Mouse (Mus musculus) heart, embryonic 10.5 days (tissue): ENCODE results near the gene Rbm28. TPM values are rescaled to one million over a fixed set of nuclear protein-coding genes. Genes with fewer than 3 reads are reported as not detected.
A peak's percentile ranks its signal among the peaks of the same experiment; 100 is the strongest.

ENCODE experiments used
- DNase-seq: peaks from one replicate; pipeline ENCODE4 v3.0.0-alpha.2; 2017; ENCODE audit warnings: low spot score
- H3K27ac ChIP-seq: fragments of 300-500 bp; sonication (generic); 2 replicates; pipeline ENCODE4 v1.5.1; 2016; ENCODE audit warnings: mild to moderate bottlenecking
- H3K27me3 ChIP-seq: fragments of 300-500 bp; sonication (generic); 2 replicates; pipeline ENCODE4 v1.6.1; 2016; ENCODE audit warnings: mild to moderate bottlenecking; ENCODE audit not compliant: poor library complexity, insufficient read depth, severe bottlenecking
- H3K36me3 ChIP-seq: fragments of 300-500 bp; sonication (generic); 2 replicates; pipeline ENCODE4 v1.6.1; 2016; ENCODE audit warnings: mild to moderate bottlenecking, moderate library complexity
- H3K4me1 ChIP-seq: fragments of 300-500 bp; sonication (generic); 2 replicates; pipeline ENCODE4 v1.6.1; 2016; ENCODE audit warnings: mild to moderate bottlenecking
- H3K4me3 ChIP-seq: fragments of 300-500 bp; sonication (generic); 2 replicates; pipeline ENCODE4 v1.5.1; 2016; ENCODE audit warnings: mild to moderate bottlenecking, moderate library complexity
- H3K9me3 ChIP-seq: fragments of 300-500 bp; sonication (generic); 2 replicates; pipeline ENCODE4 v1.6.1; 2016; ENCODE audit warnings: mild to moderate bottlenecking, moderate library complexity
- WGBS: fragments of 180-500 bp; shearing (Covaris S2); methylation state at CpG from one replicate; pipeline ENCODE4 v1.1.7; 2016; 5-methylcytosine and 5-hydroxymethylcytosine counted together
- polyA plus RNA-seq: library from polyadenylated mRNA; unstranded; fragments of >200 nt; fragmentation: Nextera tagmentation; extraction: Ambion mirVana; gene quantifications from 2 replicates; pipeline ENCODE4 v1.2.1, GENCODE M21; 2016

The Rbm28 gene
- polyA plus RNA-seq, 1 experiment from 2014 or later: 44.4 TPM

GRCm38 (mm10) chr6:29203096-29203495, 38.3 kb upstream of the Rbm28 start:
- no peak overlapping the region for H3K27ac ChIP-seq
- peak; percentile 60 for DNase-seq
- H3K9me3 ChIP-seq: no peaks in the 10 kb centered on the region
- H3K4me1 ChIP-seq: peaks cover 19% of the 10 kb centered on the region
- H3K4me3 ChIP-seq: no peak overlapping the region
- 91% methylated on average over 13 of the region's 13 CpGs for WGBS
- peaks cover 26% of the 10 kb centered on the region; the same call in 1 of the 2 replicates for H3K27me3 ChIP-seq
- H3K36me3 ChIP-seq: peaks cover 54% of the 10 kb centered on the region

DNA sequence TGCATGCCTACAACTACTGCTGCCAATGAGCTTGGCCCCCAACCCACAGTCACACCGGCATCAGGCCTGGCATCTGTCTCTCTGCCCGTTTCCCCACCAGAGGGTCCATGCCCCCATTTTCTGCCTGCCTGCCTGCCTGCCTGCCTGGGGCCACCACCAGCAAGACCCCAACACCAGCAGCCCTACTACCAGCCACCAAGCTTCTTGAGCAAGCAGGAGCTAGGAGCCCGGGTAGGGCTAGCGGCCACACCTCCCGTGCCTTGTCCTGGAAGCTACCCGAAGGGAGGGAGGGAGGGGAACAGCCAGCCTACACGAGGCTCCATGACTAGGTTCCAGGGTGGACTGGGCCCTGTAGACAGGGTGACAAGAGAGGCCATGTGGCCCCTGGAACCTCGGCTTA, 37.2 kb upstream of the Rbm28 start:
- H3K27me3 ChIP-seq: peaks cover 32% of the 10 kb centered on the region
- WGBS: 85% methylated on average over 8 of the region's 8 CpGs
- H3K27ac ChIP-seq: no peak overlapping the region
- H3K36me3 ChIP-seq: peaks cover 54% of the 10 kb centered on the region
- DNase-seq: no peak
- no peaks in the 10 kb centered on the region for H3K9me3 ChIP-seq
- no peak overlapping the region for H3K4me3 ChIP-seq
- peaks cover 20% of the 10 kb centered on the region for H3K4me1 ChIP-seq

- no peak overlapping the region for H3K27ac ChIP-seq
- DNase-seq: peak; percentile 71
- WGBS: 95% methylated on average over 5 of the region's 5 CpGs
- no peak overlapping the region for H3K4me3 ChIP-seq
- H3K4me1 ChIP-seq: peaks cover 20% of the 10 kb centered on the region
- peaks cover 50% of the 10 kb centered on the region for H3K36me3 ChIP-seq
- no peaks in the 10 kb centered on the region for H3K9me3 ChIP-seq
- H3K27me3 ChIP-seq: peaks cover 35% of the 10 kb centered on the region
Observed at GRCm38 (mm10) chr6:29201341-29201740, 36.5 kb upstream of the Rbm28 start.

DNA sequence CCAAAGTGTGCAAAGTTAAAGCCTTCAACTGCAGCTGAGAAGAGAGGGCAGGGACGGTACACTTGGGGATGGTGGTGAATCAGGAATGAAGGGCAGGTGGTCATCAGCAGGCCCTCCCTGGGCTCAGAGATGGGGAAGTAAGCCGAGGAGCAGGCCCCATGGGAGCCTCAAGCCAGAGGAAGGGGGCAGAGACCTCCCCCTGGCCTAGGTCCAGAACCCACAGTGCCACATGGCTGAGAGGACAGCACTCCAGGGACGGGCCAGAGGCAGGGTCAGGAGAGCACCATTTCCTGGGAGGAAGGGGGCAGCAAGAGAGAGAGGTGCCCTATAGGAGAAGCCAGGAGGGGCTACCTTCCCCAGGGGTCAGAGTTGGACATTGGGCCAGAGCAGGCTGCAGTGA, 35.7 kb upstream of the Rbm28 start:
- Histone ChIP-seq H3K9me3 (no peaks in the 10 kb centered on the region), H3K4me1 (peaks cover 20% of the 10 kb centered on the region), H3K27me3 (peaks cover 35% of the 10 kb centered on the region), H3K36me3 (peaks cover 44% of the 10 kb centered on the region), H3K4me3 (no peak overlapping the region), H3K27ac (no peak overlapping the region)
- 73% methylated on average over 3 of the region's 3 CpGs for WGBS
- DNase-seq: peak; percentile 58

DNA sequence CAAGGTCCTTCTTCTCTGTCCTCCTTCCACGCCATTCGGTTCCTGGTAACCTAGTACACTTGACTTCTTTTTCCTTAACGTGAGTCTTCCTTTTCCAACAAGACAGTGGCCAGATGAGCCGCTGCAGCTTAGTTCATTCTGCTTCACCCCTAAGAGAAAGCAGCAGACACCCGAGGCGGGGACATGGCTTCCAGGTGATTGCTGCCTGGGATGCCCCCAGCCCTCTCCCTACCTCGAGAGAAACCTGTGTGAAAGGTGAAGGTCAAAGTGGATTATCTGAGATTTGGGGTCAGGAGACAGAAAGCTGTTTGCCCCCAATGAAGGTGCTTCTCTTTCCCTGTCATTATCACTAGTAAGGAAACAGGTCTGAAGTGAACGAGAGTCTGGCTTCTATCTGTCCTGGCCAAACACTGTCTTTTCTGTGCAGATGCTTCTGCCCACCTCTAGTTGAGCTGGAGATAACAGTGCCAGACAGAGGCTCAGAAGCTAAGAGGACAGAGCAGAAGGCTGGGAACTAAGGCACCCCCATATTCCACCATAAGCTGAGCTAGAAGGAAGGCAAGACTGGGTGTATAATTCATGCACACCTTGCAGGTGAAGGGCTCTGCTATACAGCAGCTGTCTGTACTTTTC, 34.5 kb upstream of the Rbm28 start:
- 29% methylated on average over 8 of the region's 8 CpGs for WGBS
- H3K27me3 ChIP-seq: peaks cover 35% of the 10 kb centered on the region
- peaks cover 37% of the 10 kb centered on the region for H3K36me3 ChIP-seq
- DNase-seq: peak; percentile 62
- peak overlapping the region; percentile 36 for H3K27ac ChIP-seq
- peaks cover 25% of the 10 kb centered on the region for H3K4me1 ChIP-seq
- no peaks in the 10 kb centered on the region for H3K9me3 ChIP-seq
- H3K4me3 ChIP-seq: peak overlapping the region; percentile 58

- H3K9me3 ChIP-seq: no peaks in the 10 kb centered on the region
- peaks cover 35% of the 10 kb centered on the region for H3K27me3 ChIP-seq
- DNase-seq: peak; percentile 95
- H3K4me1 ChIP-seq: peaks cover 32% of the 10 kb centered on the region
- WGBS: 15% methylated on average over 25 of the region's 25 CpGs
- H3K27ac ChIP-seq: peak overlapping the region; percentile 36
- peak overlapping the region; percentile 58 for H3K4me3 ChIP-seq
- H3K36me3 ChIP-seq: peaks cover 29% of the 10 kb centered on the region
Observed at GRCm38 (mm10) chr6:29198309-29199222, 33.8 kb upstream of the Rbm28 start.

DNA sequence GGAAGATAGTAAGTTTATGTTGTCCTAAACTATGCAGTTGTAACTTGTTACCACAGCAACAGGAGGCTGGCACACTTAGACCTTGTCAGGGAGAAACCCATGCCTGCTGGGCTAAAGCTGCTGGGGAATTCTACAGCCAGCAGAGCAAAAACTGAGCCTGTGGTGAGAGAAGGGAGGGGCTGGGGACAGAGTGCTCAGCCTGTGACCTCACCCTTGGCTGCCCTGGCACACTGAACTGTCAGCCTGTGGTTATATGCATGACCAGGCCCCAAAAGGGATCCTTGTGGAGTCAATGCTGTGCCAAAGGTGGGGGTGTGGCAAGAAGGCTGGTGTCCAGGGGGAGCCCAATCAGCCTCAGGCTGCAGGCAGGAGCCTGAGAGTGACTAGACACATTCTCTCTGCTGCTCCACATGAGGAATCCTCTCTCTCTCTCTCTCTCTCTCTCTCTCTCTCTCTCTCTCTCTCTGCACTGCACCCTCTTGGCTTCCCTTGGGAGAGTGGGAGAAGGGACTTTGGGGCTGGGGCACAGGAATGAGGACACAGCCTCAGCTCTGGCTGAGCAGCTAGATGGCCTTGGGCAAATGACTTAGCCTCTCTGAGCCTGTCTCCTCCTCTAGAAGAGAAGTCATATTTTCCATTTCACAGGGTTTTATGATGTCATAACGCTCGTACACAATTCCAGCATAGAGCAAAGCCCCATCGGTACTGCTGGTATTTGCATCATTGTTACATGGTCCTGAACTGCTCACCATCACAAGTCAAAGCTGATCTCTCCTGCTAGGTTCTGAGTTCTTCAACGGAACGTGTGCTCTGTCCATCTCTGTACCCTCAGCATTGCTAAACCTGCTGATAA, 31.3 kb upstream of the Rbm28 start:
- H3K27ac ChIP-seq: no peak overlapping the region
- H3K9me3 ChIP-seq: no peaks in the 10 kb centered on the region
- DNase-seq: peak; percentile 73
- no peak overlapping the region for H3K4me3 ChIP-seq
- peaks cover 34% of the 10 kb centered on the region for H3K4me1 ChIP-seq
- peaks cover 6% of the 10 kb centered on the region for H3K36me3 ChIP-seq
- 76% methylated on average over 5 of the region's 5 CpGs for WGBS
- H3K27me3 ChIP-seq: peaks cover 38% of the 10 kb centered on the region

- no peaks in the 10 kb centered on the region for H3K36me3 ChIP-seq
- H3K4me1 ChIP-seq: peaks cover 34% of the 10 kb centered on the region
- H3K27ac ChIP-seq: no peak overlapping the region
- 74% methylated on average over 5 of the region's 5 CpGs for WGBS
- no peak overlapping the region for H3K4me3 ChIP-seq
- peaks cover 29% of the 10 kb centered on the region for H3K27me3 ChIP-seq
- peak; percentile 61 for DNase-seq
- H3K9me3 ChIP-seq: no peaks in the 10 kb centered on the region
Observed at GRCm38 (mm10) chr6:29195146-29195545, 30.3 kb upstream of the Rbm28 start.

DNA sequence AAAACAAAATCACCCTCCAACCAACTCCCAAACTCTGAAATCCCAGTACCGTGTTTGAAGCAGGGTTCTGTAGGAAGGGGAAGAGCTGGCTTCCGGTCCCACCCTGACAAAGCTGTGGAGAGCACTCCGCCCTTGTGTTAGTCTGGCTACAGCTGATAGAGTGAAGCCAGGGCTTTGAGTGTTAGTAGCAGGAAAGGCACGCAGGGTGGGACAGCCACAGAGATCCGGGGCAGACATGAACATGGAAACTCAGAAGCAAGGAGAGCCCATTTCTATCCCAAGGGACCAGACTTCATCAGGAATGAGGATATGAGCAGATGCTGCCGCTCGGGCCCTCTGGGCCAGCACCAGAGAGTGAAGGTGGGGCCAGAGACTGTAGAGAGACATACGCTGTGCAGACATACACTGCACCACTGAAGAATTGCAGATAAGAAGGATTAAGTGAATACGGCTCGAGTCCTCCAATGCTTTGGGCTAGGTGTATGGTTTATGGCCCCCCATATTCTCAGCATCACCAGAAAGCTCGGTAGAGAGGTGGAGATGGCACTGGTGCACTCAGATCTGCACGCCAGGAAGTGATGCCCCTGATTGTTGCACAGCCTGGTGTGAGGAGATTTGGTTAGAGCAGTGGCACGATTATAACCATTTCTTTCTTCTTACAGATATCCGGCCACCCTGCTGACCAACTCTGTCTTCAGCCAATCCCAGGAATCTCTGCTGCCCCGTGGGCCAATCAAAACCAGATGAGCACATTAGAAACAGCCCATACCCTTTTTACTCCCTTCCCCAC, 29.4 kb upstream of the Rbm28 start:
- 37% methylated on average over 15 of the region's 15 CpGs for WGBS
- Histone ChIP-seq H3K4me3 (no peak overlapping the region; the same call in 1 of the 2 replicates), H3K27ac (peak overlapping the region; percentile 48), H3K9me3 (no peaks in the 10 kb centered on the region), H3K36me3 (no peaks in the 10 kb centered on the region), H3K4me1 (peaks cover 27% of the 10 kb centered on the region), H3K27me3 (peaks cover 19% of the 10 kb centered on the region)
- DNase-seq: peak; percentile 85

DNA sequence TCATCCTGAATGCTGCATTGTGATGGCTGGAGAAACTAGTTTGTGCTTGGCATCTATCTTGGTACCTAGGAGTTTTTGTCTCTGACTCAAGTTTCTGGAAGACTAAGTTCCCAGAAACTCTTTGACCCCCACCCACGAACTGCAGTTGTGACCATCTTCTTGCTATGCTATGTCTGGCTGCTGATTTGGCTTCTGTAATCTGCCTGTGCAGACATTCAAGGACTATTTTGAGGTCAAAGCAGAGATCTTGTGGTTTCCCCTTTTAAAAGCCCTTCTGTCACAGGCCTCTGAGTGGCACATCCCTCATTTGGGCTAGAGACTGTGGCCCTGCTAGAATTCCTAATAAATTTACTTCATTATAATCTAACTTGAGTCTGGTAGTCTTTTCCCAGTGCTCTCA, 23.1 kb upstream of the Rbm28 start:
- WGBS: 53% methylated on average over 1 of the region's 1 CpGs
- no peaks in the 10 kb centered on the region for H3K9me3 ChIP-seq
- H3K27ac ChIP-seq: no peak overlapping the region
- H3K4me3 ChIP-seq: no peak overlapping the region
- H3K27me3 ChIP-seq: peaks cover 6% of the 10 kb centered on the region; the same call in 1 of the 2 replicates
- no peaks in the 10 kb centered on the region for H3K36me3 ChIP-seq
- no peaks in the 10 kb centered on the region for H3K4me1 ChIP-seq
- DNase-seq: peak; percentile 20

- no peaks in the 10 kb centered on the region for H3K9me3 ChIP-seq
- no peak overlapping the region for H3K27ac ChIP-seq
- H3K4me1 ChIP-seq: peaks cover 32% of the 10 kb centered on the region
- peaks cover 72% of the 10 kb centered on the region for H3K27me3 ChIP-seq
- 42% methylated on average over 8 of the region's 8 CpGs for WGBS
- H3K36me3 ChIP-seq: no peaks in the 10 kb centered on the region
- DNase-seq: peak; percentile 33
- peak overlapping the region; percentile 80 for H3K4me3 ChIP-seq
Observed at GRCm38 (mm10) chr6:29179843-29180242, 15.0 kb upstream of the Rbm28 start.
